Mouse (Mus musculus): ENCODE results near the gene Ptger3.

Gene Ptger3

GRCm38 (mm10) chr3:157582626-157583405 lies 16.1 kb downstream of the Ptger3 start:
- DNase-seq (ENCODE audit: extremely low spot score): peak; percentile 12

DNA sequence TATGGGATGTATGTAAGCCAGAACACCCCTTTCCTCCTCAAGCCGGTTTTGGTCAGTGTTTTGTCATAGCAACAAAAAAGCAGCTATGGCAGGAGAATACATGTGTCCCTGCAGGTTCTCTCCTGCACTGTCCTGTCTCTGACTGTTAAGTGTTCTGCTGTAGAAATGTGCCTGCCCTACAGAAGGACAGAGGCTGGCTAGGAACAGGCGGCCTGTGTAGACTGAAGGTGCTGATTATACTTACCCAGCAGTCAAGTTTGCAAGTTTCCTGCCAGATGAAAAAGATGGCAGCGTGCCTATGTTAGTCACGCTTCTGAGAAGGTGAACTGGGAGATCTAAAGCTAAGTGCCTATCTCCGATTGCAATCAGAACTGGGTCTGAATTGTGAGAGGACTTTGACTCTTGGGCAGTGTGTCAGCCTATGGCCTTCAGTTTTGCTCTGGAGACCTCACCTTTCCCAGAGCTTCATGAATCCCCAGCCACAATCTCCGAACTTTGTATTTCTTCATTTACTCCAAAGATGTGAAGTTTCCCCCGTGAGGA lies 31.2 kb downstream of the Ptger3 start:
- DNase-seq (ENCODE audit: extremely low spot score): no peak

- no peak for DNase-seq (ENCODE audit: extremely low spot score)
Observed at GRCm38 (mm10) chr3:157604684-157605410, 38.2 kb downstream of the Ptger3 start.

DNA sequence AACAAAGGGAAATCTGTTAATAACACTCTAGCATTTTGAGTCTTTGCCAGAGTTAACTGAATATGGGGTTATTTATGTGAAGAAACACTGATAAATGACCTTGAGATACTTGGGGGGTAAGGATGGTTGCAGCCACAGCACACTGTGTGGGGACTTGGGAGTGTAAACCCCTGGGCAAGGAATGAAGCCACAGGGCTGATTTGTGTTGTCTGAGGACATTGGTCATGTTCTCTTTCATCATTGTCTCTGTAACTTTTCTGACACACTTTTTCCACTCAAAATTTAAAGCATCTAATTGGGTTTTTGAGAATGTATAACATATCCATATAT lies 38.7 kb downstream of the Ptger3 start:
- DNase-seq (ENCODE audit: extremely low spot score): no peak

GRCm38 (mm10) chr3:157613542-157613941 lies 46.9 kb downstream of the Ptger3 start:
- DNase-seq (ENCODE audit: extremely low spot score): no peak

- DNase-seq (ENCODE audit: extremely low spot score): no peak
Observed at GRCm38 (mm10) chr3:157616949-157617348, 50.3 kb downstream of the Ptger3 start.

- DNase-seq (ENCODE audit: extremely low spot score): no peak
Observed at GRCm38 (mm10) chr3:157627407-157627806, 60.7 kb downstream of the Ptger3 start.

DNA sequence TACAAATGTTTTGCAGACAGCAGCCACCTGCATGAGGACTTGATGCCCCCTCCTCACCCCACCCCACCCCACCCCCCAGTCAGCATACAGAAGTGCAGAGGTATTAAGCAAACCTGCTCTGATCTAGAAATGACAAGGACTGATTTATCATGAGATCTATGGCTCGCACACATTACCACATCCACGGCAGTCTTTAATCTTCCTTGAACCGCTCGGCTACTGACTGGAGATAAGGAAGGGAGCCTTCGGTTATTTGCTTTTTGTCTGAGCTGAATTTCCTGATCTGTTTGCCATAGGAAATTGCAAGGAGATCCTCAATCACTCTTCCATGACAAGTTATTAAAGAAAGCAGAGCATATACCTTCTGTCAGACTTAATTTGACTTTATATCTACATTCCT lies 64.0 kb downstream of the Ptger3 start:
- no peak for DNase-seq (ENCODE audit: extremely low spot score)

DNA sequence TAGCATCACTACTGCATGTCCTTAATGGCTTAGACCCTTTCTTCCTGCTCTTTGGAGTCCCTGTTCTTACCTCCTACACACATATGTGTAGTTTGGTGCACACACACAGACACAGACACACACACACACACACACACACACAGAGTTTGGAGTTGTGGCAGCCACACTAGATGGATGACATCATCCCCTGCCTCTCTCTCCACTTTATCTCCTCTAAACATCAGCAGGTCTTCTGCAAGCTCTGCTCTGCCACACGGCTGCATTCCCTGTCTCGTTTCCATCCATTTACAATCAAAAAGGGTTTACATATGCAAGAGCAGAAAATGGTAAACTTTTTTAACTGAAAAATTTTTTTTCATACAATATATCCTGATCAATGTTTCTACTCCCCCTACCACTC lies 64.7 kb downstream of the Ptger3 start:
- DNase-seq (ENCODE audit: extremely low spot score): no peak

DNA sequence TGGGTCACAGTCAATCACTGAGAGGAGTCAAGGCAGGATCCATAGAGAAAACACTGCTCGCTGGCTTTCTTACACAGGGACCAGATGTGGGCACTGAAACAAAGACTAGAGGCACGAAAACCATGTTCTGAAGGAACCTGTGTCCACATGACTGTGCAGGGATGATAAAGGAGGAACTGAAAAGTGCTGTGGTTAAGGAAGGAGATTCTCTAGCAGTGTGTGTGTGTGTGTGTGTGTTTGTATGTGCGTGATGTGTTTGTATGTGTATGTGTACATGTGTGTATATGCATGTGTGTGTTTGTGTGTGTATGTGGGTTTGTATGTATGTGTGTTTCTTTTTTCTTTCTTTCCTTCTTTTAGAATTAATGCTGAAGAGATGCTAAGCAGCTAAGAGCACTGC lies 67.7 kb downstream of the Ptger3 start:
- no peak for DNase-seq (ENCODE audit: extremely low spot score)

DNA sequence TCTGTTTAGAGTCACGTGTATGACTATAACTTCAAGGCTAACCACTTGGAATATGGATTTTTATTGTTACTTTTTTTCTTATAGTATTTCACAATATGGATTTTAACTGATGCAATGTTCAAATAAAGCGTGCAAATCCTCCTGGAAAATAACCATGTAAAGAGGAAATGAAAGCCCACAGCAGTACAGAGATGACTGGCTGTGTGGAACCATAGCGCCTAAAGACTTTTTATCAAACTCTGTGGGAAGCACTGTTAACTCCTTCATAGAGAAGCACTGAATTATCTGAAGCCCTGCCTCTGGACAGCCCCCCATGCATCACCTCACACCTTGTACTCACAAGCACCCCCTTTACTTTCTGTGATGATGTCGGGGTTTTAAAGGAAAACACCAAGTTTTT lies 69.0 kb downstream of the Ptger3 start:
- DNase-seq (ENCODE audit: extremely low spot score): no peak

DNA sequence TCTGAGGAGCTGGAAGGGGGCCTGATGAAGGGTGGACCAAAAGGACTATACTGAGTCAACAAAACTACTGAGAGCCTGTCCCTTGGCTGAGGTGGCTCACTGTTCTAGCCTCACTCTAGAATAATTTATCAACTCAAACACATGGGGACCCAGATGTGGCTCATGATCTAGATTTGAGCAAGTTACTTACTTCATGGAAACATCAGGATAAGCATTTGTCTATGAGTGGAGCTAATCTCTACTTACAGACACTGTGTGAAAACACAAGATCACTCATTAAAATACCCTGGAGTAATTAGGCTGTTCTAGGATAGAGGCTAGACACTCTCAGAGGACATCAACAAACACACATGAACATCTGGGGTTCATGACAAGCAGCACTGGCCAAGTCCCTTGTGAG lies 70.2 kb downstream of the Ptger3 start:
- DNase-seq (ENCODE audit: extremely low spot score): no peak

DNA sequence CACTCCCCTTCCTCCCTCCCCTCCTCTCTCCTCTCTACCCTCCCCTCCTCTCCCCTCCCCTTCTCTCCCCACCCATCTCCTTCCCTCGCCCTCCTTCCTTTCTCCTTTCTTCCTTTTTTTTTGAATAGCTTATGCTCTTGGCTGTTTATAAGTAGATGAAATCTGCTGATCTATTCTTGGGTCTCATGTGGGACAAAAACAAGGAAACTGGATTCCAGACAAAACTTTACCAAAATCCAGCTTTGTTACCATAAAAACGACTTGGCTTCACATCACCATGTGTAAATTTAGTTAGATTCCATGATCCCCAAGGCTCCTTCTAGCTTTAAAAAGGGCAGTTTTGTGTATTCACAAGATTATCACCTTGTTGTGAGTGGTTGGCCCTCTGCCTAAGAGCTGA lies 70.6 kb downstream of the Ptger3 start:
- no peak for DNase-seq (ENCODE audit: extremely low spot score)

- DNase-seq (ENCODE audit: extremely low spot score): no peak
Observed at GRCm38 (mm10) chr3:157641634-157642033, 74.9 kb downstream of the Ptger3 start.

GRCm38 (mm10) chr3:157661622-157662021 lies 94.9 kb downstream of the Ptger3 start:
- DNase-seq (ENCODE audit: extremely low spot score): no peak

DNA sequence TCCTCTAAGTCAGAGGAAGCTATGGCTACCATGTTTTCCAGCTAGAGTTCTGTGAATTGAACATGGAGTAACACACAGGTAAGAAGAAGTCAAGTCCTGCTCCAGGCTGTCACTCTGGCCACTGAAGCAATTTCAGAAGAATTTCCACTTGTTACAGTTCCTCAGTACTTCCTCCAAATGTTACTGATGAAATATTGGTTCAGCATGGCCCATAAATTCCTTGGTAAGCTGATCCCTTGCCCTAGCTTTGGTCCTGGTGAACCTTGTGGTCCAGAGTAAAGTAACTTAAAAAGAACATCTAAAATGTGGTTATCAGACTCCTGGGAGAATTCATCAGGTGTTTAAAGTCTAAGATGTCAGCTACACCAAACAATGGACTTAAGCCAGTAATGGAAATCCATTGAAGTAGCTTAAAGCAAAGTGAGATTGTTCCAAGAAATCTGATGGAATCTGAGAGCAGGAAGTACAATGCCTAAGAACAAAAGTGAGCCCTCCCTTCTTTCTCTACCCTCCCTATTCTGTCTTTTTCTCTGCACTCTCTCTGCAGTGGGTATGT lies 97.9 kb downstream of the Ptger3 start:
- DNase-seq (ENCODE audit: extremely low spot score): no peak

DNA sequence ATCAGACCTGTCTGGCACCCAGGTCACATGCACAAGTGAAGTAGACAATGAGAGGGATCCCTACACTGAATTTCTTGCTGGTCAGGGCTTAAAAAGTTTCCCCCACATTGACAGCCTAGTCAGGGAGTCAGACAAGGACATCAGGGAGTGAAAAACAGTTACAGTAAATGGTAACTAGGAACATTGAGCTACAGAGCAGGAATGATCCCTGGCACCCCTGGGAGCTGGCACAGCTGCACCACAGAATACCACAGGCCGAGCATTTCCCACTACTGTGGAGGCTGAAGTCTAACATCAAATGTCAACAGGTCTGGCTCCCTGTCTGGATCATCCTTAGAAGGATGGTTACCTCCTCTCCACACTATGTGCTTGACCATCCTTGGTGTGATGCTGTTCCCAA lies 98.8 kb downstream of the Ptger3 start:
- no peak for DNase-seq (ENCODE audit: extremely low spot score)

DNA sequence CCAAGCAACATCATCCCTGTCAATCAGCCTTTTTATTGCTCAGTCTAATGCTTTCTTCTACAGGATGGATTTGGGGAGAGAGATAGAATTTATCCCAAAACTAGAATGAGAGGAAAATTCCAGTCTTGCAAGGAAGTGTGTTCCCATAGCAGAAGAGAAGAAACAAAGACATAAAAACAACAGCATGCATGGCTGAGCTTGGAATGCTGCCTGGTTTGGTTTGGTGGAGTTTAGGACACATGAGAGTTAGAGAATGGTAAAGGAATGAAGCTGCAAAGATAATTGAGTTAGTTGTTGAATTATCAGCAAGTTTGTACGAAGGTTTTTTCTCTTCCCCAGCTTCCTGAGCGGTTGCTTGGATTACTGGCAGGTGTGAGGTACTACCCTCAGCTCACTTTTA lies 99.5 kb downstream of the Ptger3 start:
- no peak for DNase-seq (ENCODE audit: extremely low spot score)

DNA sequence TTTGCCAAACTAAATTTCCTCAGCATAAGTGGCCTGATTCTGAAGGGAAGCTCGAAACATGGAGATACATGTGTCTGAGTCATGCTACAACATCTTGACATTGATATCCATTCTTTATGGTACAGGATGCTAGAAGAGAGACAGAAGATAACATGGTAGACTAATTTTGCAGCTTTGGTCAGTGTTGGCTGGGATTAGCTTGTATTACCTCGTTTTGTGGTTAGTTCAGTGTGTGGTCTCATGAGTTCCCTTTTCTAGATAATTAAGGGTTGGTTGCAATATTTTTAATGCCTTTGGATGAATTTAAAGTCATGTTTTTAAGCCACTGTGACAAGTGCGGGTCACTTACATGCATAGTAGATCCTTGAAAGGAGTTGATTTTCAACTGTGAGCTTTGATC lies 119.4 kb downstream of the Ptger3 start:
- no peak for DNase-seq (ENCODE audit: extremely low spot score)

DNA sequence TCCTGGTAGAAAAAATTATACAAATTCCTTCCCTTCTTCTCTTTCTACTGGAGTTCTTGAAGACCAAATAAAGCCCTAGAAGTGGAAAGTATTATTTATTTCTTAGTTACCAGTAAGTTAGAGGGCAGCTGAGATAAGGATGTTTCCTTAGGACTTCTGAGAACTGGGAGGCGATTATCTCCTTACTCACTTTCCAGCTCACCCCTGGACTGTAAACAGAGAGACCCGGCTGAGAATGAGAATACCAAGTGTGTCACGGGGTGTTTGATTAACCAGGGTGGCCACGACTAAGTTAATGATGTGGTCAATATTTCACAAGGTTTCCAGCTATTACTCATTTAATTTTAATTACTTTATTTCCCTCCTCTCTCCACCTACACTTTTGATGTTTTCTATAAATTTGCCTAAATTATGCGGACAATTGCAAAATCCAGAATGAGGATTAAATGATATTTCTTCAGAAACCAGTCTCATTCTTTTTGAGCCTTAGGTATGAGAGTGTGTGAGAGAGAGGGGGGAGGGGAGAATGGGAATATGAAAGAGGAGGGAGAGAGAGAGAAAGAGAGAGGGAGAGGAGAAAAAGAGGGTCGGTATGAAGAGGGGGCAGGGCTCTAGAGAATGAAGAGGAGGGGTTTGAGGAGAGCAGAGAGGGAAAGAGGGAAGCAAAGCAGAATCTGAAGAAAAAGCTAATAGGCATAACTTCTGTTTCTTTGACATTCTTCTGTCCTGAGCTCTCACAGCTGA lies 121.9 kb downstream of the Ptger3 start:
- DNase-seq (ENCODE audit: extremely low spot score): no peak

Data from embryo, embryonic 9.5 days (tissue).